Mouse (Mus musculus): ENCODE data around the gene Mat2a.

Mat2a gene

GRCm38 (mm10) chr6:72383142-72383820 is 56.1 kb downstream of the Mat2a start:
- DNase-seq (ENCODE audit: low read depth) = peak; percentile 79

Data from fibroblast of lung, adult 2 months (primary cell).